Mouse (Mus musculus): ENCODE results near the gene Aak1. TPM values are rescaled to one million over a fixed set of nuclear protein-coding genes. Genes with fewer than 3 reads are reported as not detected.
A peak's percentile ranks its signal among the peaks of the same experiment; 100 is the strongest.

Aak1 gene
- polyA plus RNA-seq, 1 experiment from 2014 or later, result 3.2 TPM

GRCm38 (mm10) chr6:86992349-86992748, 143.0 kb downstream of the Aak1 start:
- Histone ChIP-seq H3K4me2 (no peak overlapping the region), H3K4me1 (replicated peaks) (no peaks in the 10 kb centered on the region), H3K27me3 (no peaks in the 10 kb centered on the region), H3K9me3 (replicated peaks) (no peaks in the 10 kb centered on the region), H3K27ac (replicated peaks) (no peak overlapping the region), H3K4me3 (replicated peaks) (no peak overlapping the region), H3K36me3 (replicated peaks) (peaks cover 27% of the 10 kb centered on the region), H3K9ac (no peak overlapping the region)
- WGBS (ENCODE audit: insufficient replicate concordance), result 80% methylated on average over 8 of the region's 8 CpGs
- no peak for ATAC-seq (ENCODE audit: insufficient read depth)

GRCm38 (mm10) chr6:86994254-86994653, 144.9 kb downstream of the Aak1 start:
- no peak for ATAC-seq (ENCODE audit: insufficient read depth)

GRCm38 (mm10) chr6:86996629-86997307, 147.5 kb downstream of the Aak1 start:
- 75% methylated on average over 5 of the region's 5 CpGs for WGBS (ENCODE audit: insufficient replicate concordance)
- Histone ChIP-seq H3K9ac (no peak overlapping the region), H3K9me3 (replicated peaks) (no peaks in the 10 kb centered on the region), H3K27me3 (no peaks in the 10 kb centered on the region), H3K27ac (replicated peaks) (no peak overlapping the region), H3K36me3 (replicated peaks) (peaks cover 24% of the 10 kb centered on the region), H3K4me2 (no peak overlapping the region), H3K4me3 (replicated peaks) (no peak overlapping the region), H3K4me1 (replicated peaks) (no peaks in the 10 kb centered on the region)
- ATAC-seq (ENCODE audit: insufficient read depth), result no peak

More at GRCm38 (mm10) chr6:86994254-86994653, 144.9 kb downstream of the Aak1 start:
- Histone ChIP-seq H3K9ac (no peak overlapping the region), H3K27me3 (no peaks in the 10 kb centered on the region), H3K36me3 (replicated peaks) (peaks cover 30% of the 10 kb centered on the region), H3K4me1 (replicated peaks) (no peaks in the 10 kb centered on the region), H3K4me3 (replicated peaks) (no peak overlapping the region), H3K9me3 (replicated peaks) (no peaks in the 10 kb centered on the region), H3K4me2 (no peak overlapping the region), H3K27ac (replicated peaks) (no peak overlapping the region)
- WGBS (ENCODE audit: insufficient replicate concordance), result 40% methylated on average over 4 of the region's 4 CpGs

- ATAC-seq (ENCODE audit: insufficient read depth), result no peak
- Histone ChIP-seq H3K4me3 (replicated peaks) (no peak overlapping the region), H3K36me3 (replicated peaks) (peaks cover 24% of the 10 kb centered on the region), H3K27me3 (no peaks in the 10 kb centered on the region), H3K27ac (replicated peaks) (no peak overlapping the region), H3K9me3 (replicated peaks) (no peaks in the 10 kb centered on the region), H3K9ac (no peak overlapping the region), H3K4me1 (replicated peaks) (0 out of 2 replicates have a peak, but pooled peaks cover 1% of the 10 kb centered on the region), H3K4me2 (no peak overlapping the region)
- WGBS (ENCODE audit: insufficient replicate concordance), result 80% methylated on average over 6 of the region's 6 CpGs
These were observed 148.0 kb downstream of the Aak1 start for GRCm38 (mm10) chr6:86997360-86997759.

- no peaks in the 10 kb centered on the region for H3K27me3 ChIP-seq
- peaks cover 4% of the 10 kb centered on the region; the same call in 1 of the 2 replicates for H3K4me1 ChIP-seq (replicated peaks)
- H3K4me3 ChIP-seq (replicated peaks), result no peak overlapping the region
- no peak overlapping the region for H3K4me2 ChIP-seq
- no peaks in the 10 kb centered on the region for H3K9me3 ChIP-seq (replicated peaks)
- WGBS (ENCODE audit: insufficient replicate concordance), result 69% methylated on average over 6 of the region's 6 CpGs
- peak; percentile 18; the same call in 1 of the 2 replicates for ATAC-seq (ENCODE audit: insufficient read depth)
- no peak overlapping the region for H3K9ac ChIP-seq
- no peak overlapping the region for H3K27ac ChIP-seq (replicated peaks)
- peaks cover 6% of the 10 kb centered on the region; the same call in 1 of the 2 replicates for H3K36me3 ChIP-seq (replicated peaks)
These were observed 152.7 kb downstream of the Aak1 start for GRCm38 (mm10) chr6:87001995-87002394.

GRCm38 (mm10) chr6:87002521-87003055, 153.3 kb downstream of the Aak1 start:
- 31% methylated on average over 8 of the region's 8 CpGs for WGBS (ENCODE audit: insufficient replicate concordance)
- no peaks in the 10 kb centered on the region for H3K27me3 ChIP-seq
- H3K27ac ChIP-seq (replicated peaks), result no peak overlapping the region
- no peaks in the 10 kb centered on the region for H3K9me3 ChIP-seq (replicated peaks)
- H3K36me3 ChIP-seq (replicated peaks), result peaks cover under 1% of the 10 kb centered on the region; the same call in 1 of the 2 replicates
- no peak overlapping the region for H3K4me2 ChIP-seq
- peak; percentile 54; the same call in 1 of the 2 replicates for ATAC-seq (ENCODE audit: insufficient read depth)
- H3K4me1 ChIP-seq (replicated peaks), result peaks cover 4% of the 10 kb centered on the region; the same call in 1 of the 2 replicates
- H3K9ac ChIP-seq, result no peak overlapping the region
- no peak overlapping the region for H3K4me3 ChIP-seq (replicated peaks)

- Histone ChIP-seq H3K9ac (no peak overlapping the region), H3K4me3 (replicated peaks) (no peak overlapping the region), H3K4me2 (no peak overlapping the region), H3K9me3 (replicated peaks) (no peaks in the 10 kb centered on the region), H3K4me1 (replicated peaks) (peaks cover 6% of the 10 kb centered on the region), H3K27me3 (no peaks in the 10 kb centered on the region), H3K27ac (replicated peaks) (no peak overlapping the region), H3K36me3 (replicated peaks) (no peaks in the 10 kb centered on the region)
- ATAC-seq (ENCODE audit: insufficient read depth), result no peak
- WGBS (ENCODE audit: insufficient replicate concordance), result 43% methylated on average over 2 of the region's 2 CpGs
These were observed 154.8 kb downstream of the Aak1 start for GRCm38 (mm10) chr6:87004099-87004498.

- H3K9ac ChIP-seq, result no peak overlapping the region
- H3K27me3 ChIP-seq, result no peaks in the 10 kb centered on the region
- H3K4me2 ChIP-seq, result no peak overlapping the region
- no peaks in the 10 kb centered on the region for H3K9me3 ChIP-seq (replicated peaks)
- H3K27ac ChIP-seq (replicated peaks), result no peak overlapping the region
- peaks cover 18% of the 10 kb centered on the region for H3K4me1 ChIP-seq (replicated peaks)
- ATAC-seq (ENCODE audit: insufficient read depth), result no peak
- no peak overlapping the region for H3K4me3 ChIP-seq (replicated peaks)
- H3K36me3 ChIP-seq (replicated peaks), result no peaks in the 10 kb centered on the region
These were observed 156.3 kb downstream of the Aak1 start for GRCm38 (mm10) chr6:87005577-87005976.

GRCm38 (mm10) chr6:87008887-87009286, 159.6 kb downstream of the Aak1 start, which contains the start of gene Nfu1:
Gene Nfu1, plus strand, starts transcription at chr6:87009236.
- Histone ChIP-seq H3K4me2 (peak within 1 kb of the TSS; percentile 86), H3K4me3 (replicated peaks) (peak within 1 kb of the TSS; percentile 88), H3K4me1 (replicated peaks) (peaks cover 29% of the 10 kb centered on the region), H3K9me3 (replicated peaks) (no peaks in the 10 kb centered on the region), H3K36me3 (replicated peaks) (peaks cover 12% of the 10 kb centered on the region), H3K27ac (replicated peaks) (peak within 1 kb of the TSS; percentile 88), H3K27me3 (no peaks in the 10 kb centered on the region), H3K9ac (peak within 1 kb of the TSS; percentile 91)
- 63% methylated on average over 6 of the region's 6 CpGs for WGBS (ENCODE audit: insufficient replicate concordance)
- ATAC-seq (ENCODE audit: insufficient read depth), result no peak

- H3K27me3 ChIP-seq, result no peaks in the 10 kb centered on the region
- peak overlapping the region; percentile 86 for H3K4me2 ChIP-seq
- H3K9me3 ChIP-seq (replicated peaks), result no peaks in the 10 kb centered on the region
- H3K9ac ChIP-seq, result peak overlapping the region; percentile 91
- ATAC-seq (ENCODE audit: insufficient read depth), result peak; percentile 96
- H3K4me3 ChIP-seq (replicated peaks), result peak overlapping the region; percentile 88
- peaks cover 16% of the 10 kb centered on the region for H3K36me3 ChIP-seq (replicated peaks)
- WGBS (ENCODE audit: insufficient replicate concordance), result 0% methylated on average over 36 of the region's 36 CpGs
- H3K27ac ChIP-seq (replicated peaks), result peak overlapping the region; percentile 88
- peaks cover 29% of the 10 kb centered on the region for H3K4me1 ChIP-seq (replicated peaks)
These were observed 160.5 kb downstream of the Aak1 start for GRCm38 (mm10) chr6:87009692-87010328.

GRCm38 (mm10) chr6:87016916-87017315, 167.6 kb downstream of the Aak1 start:
- H3K4me3 ChIP-seq (replicated peaks), result no peak overlapping the region
- no peak overlapping the region for H3K9ac ChIP-seq
- H3K36me3 ChIP-seq (replicated peaks), result peaks cover 72% of the 10 kb centered on the region
- no peaks in the 10 kb centered on the region for H3K9me3 ChIP-seq (replicated peaks)
- no peak for ATAC-seq (ENCODE audit: insufficient read depth)
- 51% methylated on average over 4 of the region's 4 CpGs for whole genome bisulfite sequencing (ENCODE audit: insufficient replicate concordance)
- no peak overlapping the region for H3K27ac ChIP-seq (replicated peaks)
- no peaks in the 10 kb centered on the region for H3K27me3 ChIP-seq
- H3K4me1 ChIP-seq (replicated peaks), result peaks cover 3% of the 10 kb centered on the region
- H3K4me2 ChIP-seq, result no peak overlapping the region

All from liver, embryonic 15.5 days (tissue).